Mouse (Mus musculus) bone marrow macrophage, adult 2 months (primary cell): ENCODE data around the gene Nkx2-9. TPM values are rescaled to one million over a fixed set of nuclear protein-coding genes. Genes with fewer than 3 reads are reported as not detected.

ENCODE experiments used
- H3K27ac ChIP-seq: 2 replicates; pipeline ENCODE4 v1.5.1; 2012; ENCODE audit warnings: low read depth, low read length; ENCODE audit not compliant: insufficient read depth
- H3K4me1 ChIP-seq: 2 replicates; pipeline ENCODE4 v1.6.1; 2012; ENCODE audit warnings: low read length; ENCODE audit not compliant: control insufficient read depth, insufficient read depth
- H3K4me3 ChIP-seq: 2 replicates; pipeline ENCODE4 v1.5.1; 2012; ENCODE audit warnings: mild to moderate bottlenecking, low read length, moderate library complexity; ENCODE audit not compliant: insufficient read depth
- CTCF ChIP-seq: IDR thresholded peaks from 2 replicates; pipeline ENCODE4 v1.5.1; 2012; ENCODE audit warnings: low read depth, mild to moderate bottlenecking, low read length, moderate library complexity
- POLR2A ChIP-seq: IDR thresholded peaks from 2 replicates; pipeline ENCODE4 v1.6.1; 2012; ENCODE audit warnings: mild to moderate bottlenecking, low read depth, low read length, borderline replicate concordance
- polyA plus RNA-seq: library from polyadenylated mRNA; stranded (reverse); fragments of >200 nt; gene quantifications from 2 replicates; pipeline ENCODE4 v1.2.4, GENCODE M21; 2012; ENCODE audit not compliant: missing spikeins, insufficient read depth, insufficient read length

Nkx2-9 gene
- polyA plus RNA-seq: not detected in 2 replicates

GRCm38 (mm10) chr12:56612761-56613437 lies at the start of gene Nkx2-9:
Gene Nkx2-9 (minus strand): TSS chr12:56613284.
- no peak for TF ChIP-seq POLR2A
- TF ChIP-seq CTCF: no peak
- H3K4me1 ChIP-seq: no peaks in the 10 kb centered on the region
- no peak within 1 kb of the TSS for H3K4me3 ChIP-seq
- no peak within 1 kb of the TSS for H3K27ac ChIP-seq

- H3K4me1 ChIP-seq: no peaks in the 10 kb centered on the region
- TF ChIP-seq CTCF (no peak), POLR2A (no peak)
- H3K27ac ChIP-seq: no peak overlapping the region
- H3K4me3 ChIP-seq: no peak overlapping the region
Measured at GRCm38 (mm10) chr12:56637181-56637566, 24.1 kb upstream of the Nkx2-9 start.

DNA sequence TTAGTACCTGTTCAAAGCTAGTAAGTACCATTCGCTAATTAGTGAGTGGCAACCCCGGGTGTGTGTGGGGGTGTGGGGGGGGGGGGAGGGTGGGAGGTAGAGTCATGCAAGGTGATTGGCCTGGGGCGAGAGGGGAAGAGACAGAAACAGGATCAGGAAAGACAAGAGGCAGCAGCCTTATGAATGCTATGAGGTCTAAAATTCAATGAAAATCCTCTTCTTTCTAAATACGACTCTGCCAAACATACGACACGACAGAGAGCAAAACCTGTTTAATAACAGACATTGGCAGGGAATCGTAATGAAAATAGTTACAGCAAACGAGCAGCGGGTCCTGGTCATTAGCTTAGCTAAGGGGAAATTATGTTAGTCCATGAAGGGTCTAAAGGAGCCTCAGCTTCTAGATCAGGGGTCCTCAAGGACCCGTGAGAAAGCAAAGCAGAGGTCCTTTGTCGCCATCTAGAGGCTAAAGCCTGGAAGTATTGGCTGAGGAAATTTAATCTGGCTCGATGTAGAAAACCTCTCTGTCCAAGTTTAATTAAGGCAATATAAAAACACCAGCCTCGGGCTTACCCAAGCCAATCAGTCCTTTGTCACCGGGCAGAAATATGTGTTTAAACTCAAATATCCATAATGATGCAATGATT lies 23.6 kb upstream of the Nkx2-9 start:
- Histone ChIP-seq H3K27ac (no peak overlapping the region), H3K4me3 (no peak overlapping the region), H3K4me1 (no peaks in the 10 kb centered on the region)
- TF ChIP-seq POLR2A: no peak
- TF ChIP-seq CTCF: 0 out of 2 replicates have a peak, but pooled peaks have one; percentile 12

DNA sequence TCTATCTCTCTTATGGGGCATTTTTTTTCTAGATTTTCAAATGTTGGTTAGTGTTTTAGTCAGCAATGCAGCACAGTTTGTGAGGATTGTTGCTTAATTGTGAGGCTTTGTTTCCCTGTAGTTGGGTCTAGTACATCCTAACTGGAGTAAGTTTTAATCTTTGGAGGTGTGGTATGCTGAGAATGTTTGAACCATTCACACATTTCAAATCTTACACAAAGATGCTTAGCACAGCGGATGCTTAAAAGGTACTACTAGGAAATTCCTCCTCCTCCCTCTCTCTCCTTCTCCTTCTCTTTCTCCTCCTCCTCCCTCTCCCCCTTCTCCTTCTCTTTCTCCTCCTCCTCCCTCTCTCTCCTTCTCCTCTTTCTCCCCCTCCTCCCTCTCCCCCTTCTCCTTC lies 3.0 kb upstream of the Nkx2-9 start:
- TF ChIP-seq CTCF: no peak
- no peak for TF ChIP-seq POLR2A
- H3K27ac ChIP-seq: no peak overlapping the region
- H3K4me3 ChIP-seq: no peak overlapping the region
- H3K4me1 ChIP-seq: no peaks in the 10 kb centered on the region

DNA sequence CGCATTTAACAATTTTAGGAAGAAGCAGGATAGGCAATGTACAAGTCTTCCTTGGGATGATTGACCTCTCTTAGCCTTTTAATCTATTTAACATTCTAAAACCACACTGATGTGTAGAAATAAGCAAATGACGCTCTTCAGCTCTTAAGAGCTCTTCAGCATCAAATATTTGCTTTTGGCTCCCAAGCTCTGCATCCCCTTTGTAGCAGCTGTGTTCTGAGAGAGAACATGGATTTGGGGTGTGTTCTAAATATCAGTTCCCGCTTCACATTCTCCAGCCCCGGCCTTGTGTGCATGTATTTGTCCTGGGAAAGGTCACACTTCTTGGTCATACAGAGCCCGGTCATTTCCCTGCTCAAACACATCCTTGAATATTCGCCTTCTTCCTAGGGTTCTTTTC lies 2.3 kb upstream of the Nkx2-9 start:
- no peak overlapping the region for H3K4me3 ChIP-seq
- no peak overlapping the region for H3K27ac ChIP-seq
- H3K4me1 ChIP-seq: no peaks in the 10 kb centered on the region
- TF ChIP-seq CTCF (no peak), POLR2A (no peak)

DNA sequence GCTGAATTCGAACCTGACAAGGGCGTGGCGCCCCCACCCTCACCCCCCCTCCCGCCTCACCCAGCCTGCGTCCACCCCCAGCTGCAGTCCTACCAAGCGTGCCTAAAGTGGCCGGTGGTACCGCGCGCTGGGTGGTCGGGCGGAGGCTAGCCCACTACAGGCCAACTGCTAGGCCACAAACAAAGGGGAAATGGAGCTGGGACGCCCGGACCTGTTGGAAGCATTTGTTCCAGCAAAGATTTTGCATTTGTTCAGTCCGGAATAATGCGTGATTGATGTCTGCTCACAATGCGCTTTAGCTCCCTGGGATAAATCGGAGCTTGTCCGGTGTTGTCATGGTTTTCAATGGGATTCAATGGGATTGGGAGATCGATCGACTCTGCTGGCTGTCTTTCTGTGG lies 1.4 kb upstream of the Nkx2-9 start:
- Histone ChIP-seq H3K4me1 (no peaks in the 10 kb centered on the region), H3K4me3 (no peak overlapping the region), H3K27ac (no peak overlapping the region)
- no peak for TF ChIP-seq POLR2A
- TF ChIP-seq CTCF: no peak

- Histone ChIP-seq H3K4me1 (no peaks in the 10 kb centered on the region), H3K27ac (no peak overlapping the region), H3K4me3 (no peak overlapping the region)
- TF ChIP-seq CTCF: no peak
- TF ChIP-seq POLR2A: no peak
Measured at GRCm38 (mm10) chr12:56613916-56614510, 929 bp upstream of the Nkx2-9 start.

DNA sequence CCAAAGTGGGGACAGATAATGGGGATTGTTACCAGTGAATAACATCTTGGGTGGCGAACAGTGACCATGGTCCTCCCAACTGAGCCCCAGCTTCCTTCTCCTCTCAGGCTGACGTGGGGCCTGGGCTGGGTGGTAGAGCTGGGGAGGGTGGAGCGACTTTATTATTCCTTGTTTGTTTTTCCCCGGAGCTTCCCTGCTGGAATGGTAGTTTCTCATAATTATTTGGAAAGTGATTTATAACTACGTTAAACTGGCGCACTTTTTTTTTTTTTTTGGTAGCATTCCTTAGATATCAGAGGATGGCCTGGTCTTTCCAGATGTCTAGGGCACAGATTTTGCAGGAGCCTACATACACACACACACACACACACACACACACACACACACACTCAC lies 350 bp upstream of the Nkx2-9 start:
- no peak overlapping the region for H3K27ac ChIP-seq
- H3K4me3 ChIP-seq: no peak overlapping the region
- H3K4me1 ChIP-seq: no peaks in the 10 kb centered on the region
- TF ChIP-seq POLR2A (no peak), CTCF (no peak)

- no peak overlapping the region for H3K4me3 ChIP-seq
- H3K27ac ChIP-seq: no peak overlapping the region
- TF ChIP-seq POLR2A (no peak), CTCF (no peak)
- no peaks in the 10 kb centered on the region for H3K4me1 ChIP-seq
Measured at GRCm38 (mm10) chr12:56612349-56612735, 742 bp downstream of the Nkx2-9 start.

DNA sequence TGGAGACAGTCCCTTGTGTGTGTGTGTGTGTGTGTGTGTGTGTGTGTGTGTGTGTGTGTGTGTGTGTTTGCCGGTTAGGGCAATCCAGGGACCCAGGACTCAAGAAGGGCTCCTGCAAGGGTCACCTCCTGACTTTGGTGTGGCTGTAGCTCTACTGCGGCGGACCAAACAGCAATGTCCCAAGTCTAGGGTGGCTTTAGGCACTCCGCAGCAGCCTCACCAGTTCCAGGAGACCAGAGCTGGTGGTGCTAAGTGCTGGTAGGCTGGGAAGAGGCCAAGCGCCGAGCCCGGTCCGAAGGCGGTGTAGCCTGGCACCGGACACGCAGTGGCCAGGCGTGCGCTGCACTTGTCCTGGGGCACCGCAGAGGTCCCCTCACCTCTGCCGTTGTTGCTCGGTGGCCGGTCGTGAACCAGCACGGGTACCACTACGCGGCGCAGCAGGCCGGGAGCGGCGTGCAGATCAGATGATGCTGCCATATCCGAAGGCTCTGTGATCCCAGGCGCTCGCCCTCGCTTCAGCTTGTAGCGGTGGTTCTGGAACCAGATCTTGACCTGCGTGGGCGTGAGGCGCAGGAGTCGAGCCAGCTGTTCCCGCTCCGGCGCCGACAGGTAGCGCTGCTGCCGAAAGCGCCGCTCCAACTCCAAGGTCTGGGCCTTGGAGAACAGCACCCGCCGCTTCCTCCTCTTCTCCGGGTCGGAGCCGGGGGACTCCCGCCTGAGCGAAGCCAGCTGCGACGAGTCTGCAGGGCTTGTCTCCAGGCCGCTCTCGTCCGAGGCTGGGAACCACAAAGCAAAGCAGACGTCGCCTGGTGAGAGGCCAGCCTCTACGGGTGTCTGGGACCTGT lies 1.4 kb downstream of the Nkx2-9 start:
- TF ChIP-seq POLR2A (no peak), CTCF (no peak)

GRCm38 (mm10) chr12:56610851-56611250 lies 2.2 kb downstream of the Nkx2-9 start:
- Histone ChIP-seq H3K4me3 (no peak overlapping the region), H3K4me1 (no peaks in the 10 kb centered on the region), H3K27ac (no peak overlapping the region)
- TF ChIP-seq POLR2A: no peak
- TF ChIP-seq CTCF: no peak

More for the DNA sequence above, 1.4 kb downstream of the Nkx2-9 start:
- no peak overlapping the region for H3K27ac ChIP-seq
- no peak overlapping the region for H3K4me3 ChIP-seq
- no peaks in the 10 kb centered on the region for H3K4me1 ChIP-seq
